Mouse (Mus musculus): ENCODE measurements around the gene Stt3b.

The Stt3b gene

GRCm38 (mm10) chr9:115310346-115311222, at the start of gene Stt3b:
Gene Stt3b, minus strand, starts transcription at chr9:115310421.
- in situ Hi-C loops (cut with MboI; ENCODE audit: low sequenced_read_pairs), result no loop called here

GRCm38 (mm10) chr9:115358421-115358820, 48.2 kb upstream of the Stt3b start:
- in situ Hi-C loops (cut with MboI; ENCODE audit: low sequenced_read_pairs), result no loop called here

- in situ Hi-C loops (cut with MboI; ENCODE audit: low sequenced_read_pairs), result no loop called here
Measured at GRCm38 (mm10) chr9:115357996-115358395, 47.8 kb upstream of the Stt3b start.

DNA sequence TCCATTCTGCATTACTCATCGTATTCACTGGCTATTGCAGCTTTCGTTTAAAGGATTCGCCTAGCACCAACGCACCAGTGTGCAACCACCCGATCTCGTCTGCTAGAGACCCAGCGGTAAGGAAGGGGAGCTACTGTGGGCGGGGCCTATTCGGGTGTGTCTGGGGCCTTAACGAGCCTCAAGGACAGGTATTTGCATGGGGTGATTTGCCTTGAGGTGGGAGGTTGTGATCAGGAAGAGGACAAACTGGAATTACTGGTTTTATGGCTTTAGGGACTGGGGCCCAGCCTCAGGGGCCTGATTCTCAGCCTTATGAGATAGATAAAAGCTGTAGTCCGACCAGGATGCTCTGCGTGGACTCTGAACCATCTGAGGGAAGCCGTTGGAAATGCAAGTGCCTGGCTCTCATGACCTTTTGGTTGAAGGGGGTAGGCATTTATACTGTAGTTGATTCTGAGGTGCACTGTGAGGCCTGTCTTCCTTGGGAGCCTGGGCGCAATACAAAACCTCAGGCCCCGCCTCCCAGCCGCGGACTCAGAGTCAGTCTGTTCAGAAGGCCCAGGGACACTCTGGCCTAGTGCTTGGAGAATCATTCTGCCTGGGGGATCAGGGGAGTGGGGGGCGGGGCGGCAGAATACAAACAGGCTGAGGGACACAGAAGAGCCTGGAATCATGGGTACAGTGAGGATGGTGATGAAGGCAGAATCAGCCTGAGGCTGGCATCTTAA, 46.7 kb upstream of the Stt3b start:
- in situ Hi-C loops (cut with MboI; ENCODE audit: low sequenced_read_pairs), result no loop called here

DNA sequence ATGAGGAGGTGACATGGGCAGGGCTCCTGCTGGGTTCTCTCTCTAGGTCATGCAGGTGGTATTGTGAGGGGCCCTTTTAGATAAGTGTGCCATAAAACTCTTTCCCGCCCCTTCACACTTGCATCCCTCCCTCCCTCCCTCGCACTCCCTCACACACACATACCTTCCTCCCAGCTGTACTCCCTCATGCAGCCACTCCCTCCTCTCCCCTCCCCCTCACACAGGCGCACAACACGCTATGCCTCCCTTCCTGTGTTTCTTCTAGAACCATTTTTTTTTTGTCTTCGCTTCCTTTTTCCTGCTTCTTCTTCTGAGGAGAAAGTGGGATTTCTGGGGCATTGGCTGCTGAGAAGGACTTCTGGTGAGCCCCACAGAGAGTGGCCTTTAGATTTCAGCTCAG, 45.8 kb upstream of the Stt3b start:
- in situ Hi-C loops (cut with MboI; ENCODE audit: low sequenced_read_pairs), result no loop called here

DNA sequence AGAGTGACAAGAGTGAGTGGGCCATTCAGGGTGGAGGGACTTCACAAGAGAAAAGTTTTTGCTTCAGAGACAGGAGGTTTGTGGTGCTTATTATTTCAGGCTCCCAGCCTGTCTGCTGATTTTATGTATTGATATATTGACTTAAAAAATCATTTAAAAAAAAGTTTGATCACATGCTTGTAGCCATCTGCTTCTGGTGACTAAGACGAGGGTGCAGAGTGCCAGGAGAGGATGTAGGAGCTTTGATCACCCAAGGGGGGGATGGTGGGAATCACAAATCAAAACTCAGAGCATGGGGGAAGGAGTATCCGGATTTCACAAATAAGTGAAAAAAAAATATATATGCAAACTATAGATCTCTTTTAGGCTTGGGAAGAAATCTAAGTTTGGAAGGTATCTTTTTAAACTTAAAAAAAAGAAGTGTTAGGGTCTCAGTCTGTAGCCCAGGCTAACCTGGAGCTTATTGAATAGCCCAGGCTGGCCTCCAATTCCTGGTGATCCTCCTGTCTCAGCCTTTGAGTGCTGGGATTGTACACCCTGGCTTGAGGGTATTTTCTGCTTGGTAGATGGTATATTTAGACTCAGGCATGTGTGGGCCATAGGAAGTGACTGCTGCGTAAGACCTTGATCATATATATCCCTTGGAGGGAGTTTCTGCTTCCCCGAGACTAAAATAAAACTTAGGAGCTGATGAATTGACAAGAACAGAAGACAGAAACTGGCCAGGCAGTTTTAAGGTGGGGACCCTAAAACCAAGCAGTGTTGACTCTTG, 39.7 kb upstream of the Stt3b start:
- in situ Hi-C loops (cut with MboI; ENCODE audit: low sequenced_read_pairs), result no loop called here

DNA sequence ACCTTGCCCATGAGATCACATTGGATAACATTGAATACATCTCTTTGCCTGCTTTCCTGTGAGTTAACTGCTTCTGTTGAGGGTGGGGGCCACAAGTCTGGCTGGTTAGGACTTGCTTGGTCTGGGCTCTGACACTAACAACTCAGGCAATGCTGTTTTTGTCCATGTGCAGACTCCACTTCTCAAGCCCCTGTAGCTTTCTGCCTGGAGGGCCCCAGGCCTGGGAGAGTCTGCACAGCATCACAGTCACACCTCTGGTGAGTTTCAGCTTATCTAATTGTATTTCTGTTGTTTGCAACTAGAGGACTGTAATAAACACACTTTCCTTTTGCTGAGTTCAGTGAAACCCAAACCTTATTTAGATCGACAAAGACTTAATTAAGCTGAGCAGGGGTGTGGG, 38.9 kb upstream of the Stt3b start:
- in situ Hi-C loops (cut with MboI; ENCODE audit: low sequenced_read_pairs), result no loop called here

- in situ Hi-C loops (cut with MboI; ENCODE audit: low sequenced_read_pairs), result no loop called here
Measured at GRCm38 (mm10) chr9:115344930-115345329, 34.7 kb upstream of the Stt3b start.

DNA sequence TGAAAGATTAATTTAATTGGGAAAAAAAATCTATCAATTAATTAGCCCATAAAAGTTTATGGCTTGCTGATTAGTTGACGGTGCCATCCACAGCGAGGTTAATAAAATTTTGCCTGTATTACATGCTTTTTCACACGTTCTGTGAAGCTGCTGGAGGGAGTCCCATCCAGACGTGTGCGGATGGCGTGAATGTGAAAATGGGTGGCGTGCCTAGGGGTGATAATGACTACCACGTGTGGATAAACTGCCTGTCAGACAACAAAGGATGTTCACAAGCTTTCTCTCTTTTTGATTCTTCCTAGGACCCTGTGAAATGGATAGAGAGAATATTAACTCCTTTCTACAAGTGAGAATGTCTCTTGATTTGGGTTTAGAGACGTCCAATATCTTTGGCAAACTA, 31.4 kb upstream of the Stt3b start:
- in situ Hi-C loops (cut with MboI; ENCODE audit: low sequenced_read_pairs), result no loop called here

- in situ Hi-C loops (cut with MboI; ENCODE audit: low sequenced_read_pairs), result no loop called here
Measured at GRCm38 (mm10) chr9:115340212-115340815, 30.1 kb upstream of the Stt3b start.

DNA sequence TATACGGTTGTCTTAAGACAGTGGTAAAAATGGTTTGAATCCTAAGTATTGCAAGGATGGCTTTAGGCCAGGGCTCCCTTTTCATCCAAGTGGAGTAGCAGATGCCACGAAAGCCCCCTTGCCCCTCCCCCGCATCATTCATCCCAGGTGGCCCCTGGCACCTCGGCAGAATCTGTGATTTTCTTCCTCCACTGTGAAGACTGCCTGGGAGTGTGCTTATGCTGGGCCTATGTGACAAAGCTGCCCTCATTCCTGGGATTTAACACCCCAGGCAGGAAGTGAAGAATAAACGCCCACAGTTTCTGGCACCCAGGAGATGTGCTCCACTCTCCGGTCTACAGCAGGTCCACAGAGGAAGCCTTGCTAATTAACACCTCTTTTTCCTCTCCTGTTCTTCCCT, 28.6 kb upstream of the Stt3b start:
- in situ Hi-C loops (cut with MboI; ENCODE audit: low sequenced_read_pairs), result no loop called here

DNA sequence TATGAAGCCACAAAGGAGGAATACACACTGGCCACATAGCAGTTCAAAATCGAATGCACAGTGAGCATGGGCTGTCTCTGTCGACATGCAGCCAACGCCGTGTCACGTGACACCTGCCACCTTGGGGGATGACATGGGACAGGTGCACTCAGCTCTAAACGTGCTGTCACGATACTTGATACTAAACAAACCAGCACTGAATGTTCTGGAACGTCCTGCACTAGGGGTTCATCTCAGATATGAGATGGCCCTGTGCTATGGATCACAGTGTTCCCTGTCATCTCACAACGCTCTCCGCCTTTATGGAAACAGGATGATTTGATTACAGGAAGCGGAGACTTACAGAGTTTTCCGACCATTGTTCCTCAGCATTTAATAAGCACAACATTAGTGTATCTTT, 22.8 kb upstream of the Stt3b start:
- in situ Hi-C loops (cut with MboI; ENCODE audit: low sequenced_read_pairs), result no loop called here

GRCm38 (mm10) chr9:115332339-115332738, 22.1 kb upstream of the Stt3b start:
- in situ Hi-C loops (cut with MboI; ENCODE audit: low sequenced_read_pairs), result no loop called here

- in situ Hi-C loops (cut with MboI; ENCODE audit: low sequenced_read_pairs), result no loop called here
Measured at GRCm38 (mm10) chr9:115330861-115331476, 20.7 kb upstream of the Stt3b start.

GRCm38 (mm10) chr9:115326533-115326890, 16.3 kb upstream of the Stt3b start:
- in situ Hi-C loops (cut with MboI; ENCODE audit: low sequenced_read_pairs), result no loop called here

- in situ Hi-C loops (cut with MboI; ENCODE audit: low sequenced_read_pairs), result no loop called here
Measured at GRCm38 (mm10) chr9:115325831-115326532, 15.8 kb upstream of the Stt3b start.

DNA sequence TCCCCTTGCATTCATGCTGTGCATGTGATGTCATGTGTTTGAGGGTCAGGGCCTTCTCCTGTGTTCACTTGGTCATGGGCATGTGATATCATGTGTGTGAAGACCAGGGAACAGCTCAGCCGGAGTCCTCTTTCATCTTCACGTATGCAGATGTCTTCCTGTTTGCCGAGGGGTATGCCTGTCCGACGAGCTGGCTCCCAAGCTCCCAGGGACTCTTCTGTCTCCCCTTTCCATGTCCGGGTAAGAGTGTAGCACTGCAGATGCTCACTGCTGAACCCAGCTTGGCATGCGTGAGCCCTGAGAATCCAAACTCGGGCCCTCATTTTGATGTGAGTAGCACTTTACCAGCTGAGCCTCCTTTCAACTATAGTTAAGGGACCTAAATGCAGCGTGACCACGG, 13.4 kb upstream of the Stt3b start:
- in situ Hi-C loops (cut with MboI; ENCODE audit: low sequenced_read_pairs), result no loop called here

DNA sequence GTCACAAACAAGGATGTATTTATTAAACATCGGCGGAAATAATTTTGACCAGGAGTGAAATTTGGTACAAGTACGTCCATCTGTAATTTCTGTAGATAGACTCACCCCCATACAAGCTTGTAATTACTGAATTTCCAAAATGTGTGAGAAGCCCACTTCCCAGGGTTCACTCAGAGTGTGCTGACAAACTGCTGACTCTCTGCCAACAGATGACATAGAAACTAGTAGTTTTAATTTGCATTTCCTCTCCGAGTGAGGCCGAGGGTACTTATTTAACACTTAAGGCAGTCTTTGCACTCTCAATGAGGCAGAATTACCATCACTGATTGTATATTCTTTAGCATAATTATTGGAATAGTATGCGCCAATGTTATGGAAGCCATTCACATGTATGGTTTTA, 12.2 kb upstream of the Stt3b start:
- in situ Hi-C loops (cut with MboI; ENCODE audit: low sequenced_read_pairs), result no loop called here

DNA sequence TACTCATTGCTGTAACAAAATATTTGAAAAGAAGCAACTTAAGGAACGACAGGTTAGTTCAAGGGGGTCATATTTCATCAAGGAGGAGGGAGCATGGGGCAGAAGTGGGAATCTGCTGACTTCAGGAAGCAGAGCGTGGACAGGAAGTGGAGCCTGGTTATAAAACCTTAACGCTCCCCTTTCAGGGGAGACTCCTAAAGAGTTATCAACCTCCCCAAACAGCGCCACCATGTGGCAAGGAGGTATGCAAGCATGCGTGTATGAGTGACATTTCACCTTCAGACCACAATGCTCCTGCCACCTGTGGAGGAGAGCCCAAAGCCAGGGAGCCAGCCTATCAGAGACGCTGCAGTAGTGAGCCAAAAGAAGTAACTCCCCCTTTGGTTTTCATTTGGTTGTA, 10.8 kb upstream of the Stt3b start:
- in situ Hi-C loops (cut with MboI; ENCODE audit: low sequenced_read_pairs), result no loop called here

- in situ Hi-C loops (cut with MboI; ENCODE audit: low sequenced_read_pairs), result no loop called here
Measured at GRCm38 (mm10) chr9:115320156-115320555, 9.9 kb upstream of the Stt3b start.
